Mouse (Mus musculus) liver, adult 2 months (tissue): ENCODE results near the gene Wnt3a. TPM values are rescaled to one million over a fixed set of nuclear protein-coding genes. Genes with fewer than 3 reads are reported as not detected.
A peak's percentile ranks its signal among the peaks of the same experiment; 100 is the strongest.

Source experiments
- DNase-seq: peaks from one replicate; pipeline ENCODE4 v3.0.0-alpha.2; 2011; ENCODE audit warnings: low read depth, low spot score; ENCODE audit errors: extremely low read depth
- H3K27ac ChIP-seq: fragments of 200-500 bp; replicated peaks from 2 replicates; pipeline ENCODE4 v1.5.1; 2012; ENCODE audit warnings: low read depth, mild to moderate bottlenecking, control low read depth, inconsistent platforms, low read length; ENCODE audit not compliant: insufficient read depth
- H3K27me3 ChIP-seq: fragments of 200-500 bp; 2 replicates; pipeline ENCODE4 v1.6.1; 2012; ENCODE audit warnings: mild to moderate bottlenecking, moderate library complexity, low read length, inconsistent platforms; ENCODE audit not compliant: control insufficient read depth, insufficient read depth
- H3K36me3 ChIP-seq: fragments of 200-500 bp; 2 replicates; pipeline ENCODE4 v1.6.1; 2012; ENCODE audit warnings: low read length, inconsistent platforms; ENCODE audit not compliant: control insufficient read depth, insufficient read depth
- H3K4me1 ChIP-seq: fragments of 200-500 bp; 2 replicates; pipeline ENCODE4 v1.6.1; 2011; ENCODE audit warnings: low read length; ENCODE audit not compliant: control insufficient read depth, insufficient read depth
- H3K4me3 ChIP-seq: fragments of 200-500 bp; 2 replicates; pipeline ENCODE4 v1.5.1; 2011; ENCODE audit warnings: low read depth, mild to moderate bottlenecking, control low read depth, low read length, moderate library complexity; ENCODE audit not compliant: insufficient read depth
- H3K79me2 ChIP-seq: fragments of 200-500 bp; 2 replicates; pipeline ENCODE4 v1.6.1; 2012; ENCODE audit warnings: inconsistent platforms, mild to moderate bottlenecking, low read length, moderate library complexity; ENCODE audit not compliant: control insufficient read depth, insufficient read depth
- H3K9ac ChIP-seq: fragments of 200-500 bp; 2 replicates; pipeline ENCODE4 v1.6.1; 2012; ENCODE audit warnings: low read depth, mild to moderate bottlenecking, control low read depth, inconsistent platforms, low read length
- CTCF ChIP-seq: fragments of 200-500 bp; IDR thresholded peaks from 2 replicates; pipeline ENCODE4 v1.5.1; 2011; ENCODE audit warnings: low read depth, low read length, control low read depth
- POLR2A ChIP-seq: fragments of 200-500 bp; IDR thresholded peaks from 2 replicates; pipeline ENCODE4 v1.6.1; 2011; ENCODE audit warnings: low read length, control low read depth; ENCODE audit not compliant: insufficient read depth; ENCODE audit errors: extremely low read depth
- WGBS: fragments of 180-500 bp; shearing (Covaris S2); methylation state at CpG from one replicate; pipeline ENCODE4 v1.1.7; 2018; 5-methylcytosine and 5-hydroxymethylcytosine counted together
- polyA plus RNA-seq: library from polyadenylated mRNA; depleted of rRNA; stranded (reverse); fragments of >200 nt; gene quantifications from 2 replicates; pipeline ENCODE4 v1.2.3, GENCODE M21; 2012
- total RNA-seq: library from RNA; depleted of rRNA; stranded (reverse); fragments of >200 nt; gene quantifications from 2 replicates; pipeline ENCODE4 v1.2.3, GENCODE M21; 2014

The Wnt3a gene
- total and polyA plus RNA-seq, 2 experiments, result not detected

DNA sequence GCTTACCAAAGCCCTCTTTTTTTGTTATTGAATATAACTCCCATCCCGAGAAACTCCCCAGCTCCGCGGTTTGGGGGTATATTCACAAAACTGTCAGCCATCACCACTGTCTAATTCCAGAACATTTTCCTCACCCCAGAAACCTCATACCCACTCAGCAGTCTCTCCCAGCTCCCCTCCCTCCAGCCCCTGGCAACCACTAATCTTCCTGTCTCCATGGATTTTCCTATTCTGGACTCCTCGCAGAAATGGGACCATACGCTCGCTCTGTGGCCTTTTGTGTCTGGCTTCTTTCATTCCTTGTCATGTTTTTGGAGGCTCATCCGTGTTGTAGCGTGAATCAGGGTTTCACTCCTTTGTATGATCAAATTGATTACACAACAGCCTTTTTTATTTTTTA lies 19.4 kb upstream of the Wnt3a start:
- H3K79me2 ChIP-seq, result no peaks in the 10 kb centered on the region

GRCm38 (mm10) chr11:59309106-59309805 lies 18.7 kb upstream of the Wnt3a start:
- TF ChIP-seq CTCF (no peak), POLR2A (no peak)
- no peak for DNase-seq
- H3K4me1 ChIP-seq, result peaks cover 2% of the 10 kb centered on the region; the same call in 1 of the 2 replicates
- no peaks in the 10 kb centered on the region for H3K36me3 ChIP-seq
- H3K27me3 ChIP-seq, result no peaks in the 10 kb centered on the region
- no peaks in the 10 kb centered on the region for H3K79me2 ChIP-seq
- H3K9ac ChIP-seq, result no peak overlapping the region
- no peak overlapping the region for H3K27ac ChIP-seq
- H3K4me3 ChIP-seq, result no peak overlapping the region
- WGBS, result 52% methylated on average over 12 of the region's 12 CpGs

More for the DNA sequence above, 19.4 kb upstream of the Wnt3a start:
- Histone ChIP-seq H3K4me1 (peaks cover 2% of the 10 kb centered on the region; the same call in 1 of the 2 replicates), H3K9ac (no peak overlapping the region), H3K27ac (no peak overlapping the region), H3K27me3 (no peaks in the 10 kb centered on the region), H3K36me3 (no peaks in the 10 kb centered on the region), H3K4me3 (no peak overlapping the region)
- 81% methylated on average over 8 of the region's 8 CpGs for WGBS
- DNase-seq, result no peak
- no peak for TF ChIP-seq CTCF
- TF ChIP-seq POLR2A, result no peak

- Histone ChIP-seq H3K27me3 (no peaks in the 10 kb centered on the region), H3K36me3 (no peaks in the 10 kb centered on the region), H3K79me2 (no peaks in the 10 kb centered on the region), H3K27ac (no peak overlapping the region), H3K4me1 (peaks cover 2% of the 10 kb centered on the region; the same call in 1 of the 2 replicates), H3K9ac (no peak overlapping the region), H3K4me3 (no peak overlapping the region)
- WGBS, result 60% methylated on average over 6 of the region's 6 CpGs
- TF ChIP-seq POLR2A (no peak), CTCF (no peak)
- DNase-seq, result no peak
Observed at GRCm38 (mm10) chr11:59308625-59309024, 18.1 kb upstream of the Wnt3a start.

DNA sequence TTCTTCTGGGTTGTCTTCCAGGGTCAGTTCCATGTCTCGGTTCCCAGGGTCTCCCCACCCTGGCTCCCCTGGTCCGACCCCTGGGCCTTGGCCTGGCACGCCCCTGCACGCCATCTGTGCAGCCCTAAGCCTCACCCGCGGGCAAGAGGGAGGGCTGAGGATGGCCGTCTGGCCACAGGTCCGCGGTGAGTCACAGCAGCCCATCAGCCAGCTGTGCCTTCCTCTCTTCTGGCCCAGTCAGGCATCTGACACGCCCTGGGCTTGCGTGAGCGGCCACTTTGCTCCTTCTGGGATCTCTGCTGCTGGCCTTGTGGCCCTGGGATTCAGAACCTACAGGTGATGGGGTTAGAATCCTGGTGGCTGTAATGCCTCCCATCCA lies 17.6 kb upstream of the Wnt3a start:
- TF ChIP-seq CTCF (no peak), POLR2A (no peak)
- Histone ChIP-seq H3K4me1 (peaks cover 2% of the 10 kb centered on the region; the same call in 1 of the 2 replicates), H3K9ac (no peak overlapping the region), H3K36me3 (no peaks in the 10 kb centered on the region), H3K27ac (no peak overlapping the region), H3K79me2 (no peaks in the 10 kb centered on the region), H3K4me3 (no peak overlapping the region), H3K27me3 (no peaks in the 10 kb centered on the region)
- WGBS, result 36% methylated on average over 12 of the region's 12 CpGs
- no peak for DNase-seq

GRCm38 (mm10) chr11:59307422-59308163 lies 17.0 kb upstream of the Wnt3a start:
- no peaks in the 10 kb centered on the region for H3K79me2 ChIP-seq
- H3K27me3 ChIP-seq, result no peaks in the 10 kb centered on the region
- peak overlapping the region; percentile 86 for H3K9ac ChIP-seq
- 2% methylated on average over 45 of the region's 45 CpGs for WGBS
- H3K36me3 ChIP-seq, result no peaks in the 10 kb centered on the region
- peaks cover 2% of the 10 kb centered on the region; the same call in 1 of the 2 replicates for H3K4me1 ChIP-seq
- DNase-seq, result peak; percentile 17
- TF ChIP-seq CTCF (peak; percentile 84), POLR2A (no peak)
- H3K27ac ChIP-seq, result no peak overlapping the region
- H3K4me3 ChIP-seq, result peak overlapping the region; percentile 80
